8 mouse cellular contexts compared by ENCODE assay signal in genomic region chr7:24886308-24886633, GRCm38 (mm10). TPM values are rescaled to one million over a fixed set of nuclear protein-coding genes. Genes with fewer than 3 reads are reported as not detected.
DNase-seq lines count a peak whose midpoint lies in the region; ATAC-seq and TF ChIP-seq lines count a peak whose summit lies in the region.

No protein-coding gene starts in this region.

- ATAC-seq in forebrain, embryonic 11.5 days (replicated peaks; ENCODE audit: low FRiP score): no peak
- ATAC-seq in kidney, embryonic 14.5 days (ENCODE audit: low FRiP score, low TSS enrichment): no peak
- ATAC-seq in midbrain, embryonic 15.5 days (replicated peaks): no peak
- ATAC-seq in inflammation-experienced regulatory T-cells, adult 6 months: no peak

- H3K79me2 ChIP-seq in liver, adult 2 months (ENCODE audit: control insufficient read depth, insufficient read depth, low read length): peaks cover 9% of the 10 kb centered on the region; the same call in 1 of the 2 replicates

- peaks cover 13% of the 10 kb centered on the region for H3K4me1 ChIP-seq in liver, adult 2 months (ENCODE audit: control insufficient read depth, insufficient read depth, low read length)
- peaks cover 14% of the 10 kb centered on the region for H3K4me1 ChIP-seq in forebrain, embryonic 11.5 days (replicated peaks; ENCODE audit: control insufficient read depth, insufficient read depth, low read length)
- H3K4me1 ChIP-seq in kidney, embryonic 14.5 days (ENCODE audit: control insufficient read depth, insufficient read depth, low read length): peaks cover 32% of the 10 kb centered on the region
- peaks cover 23% of the 10 kb centered on the region for H3K4me1 ChIP-seq in midbrain, embryonic 15.5 days

- no peaks in the 10 kb centered on the region for H3K9me3 ChIP-seq in forebrain, embryonic 11.5 days (ENCODE audit: control insufficient read depth, low read length)
- no peaks in the 10 kb centered on the region for H3K9me3 ChIP-seq in kidney, embryonic 14.5 days (ENCODE audit: control insufficient read depth, low read length)
- H3K9me3 ChIP-seq in midbrain, embryonic 15.5 days: no peaks in the 10 kb centered on the region

- DNase-seq in liver, adult 2 months (ENCODE audit: extremely low read depth, low read depth, low spot score): peak; percentile 43
- DNase-seq in liver: no peak
- no peak for DNase-seq in forebrain, embryonic 11.5 days (ENCODE audit: low spot score)
- DNase-seq in gastrocnemius, postnatal 10 days: no peak
- no peak for DNase-seq in left cerebral cortex, adult 8-10 months (ENCODE audit: low spot score in 2 of 2)

- no peak for TF ChIP-seq CTCF in liver, adult 2 months (IDR thresholded peaks at IDR 0.05; ENCODE audit: low read depth, low read length)

- no peak for TF ChIP-seq POLR2A in liver, adult 2 months (IDR thresholded peaks at IDR 0.05; ENCODE audit: extremely low read depth, insufficient read depth, low read length)

- H3K9ac ChIP-seq in liver, adult 2 months (ENCODE audit: low read depth, low read length): peak overlapping the region; percentile 16
- peak overlapping the region; percentile 100 for H3K9ac ChIP-seq in forebrain, embryonic 11.5 days (ENCODE audit: low read length)
- peak overlapping the region; percentile 100 for H3K9ac ChIP-seq in kidney, embryonic 14.5 days (ENCODE audit: low read depth, low read length)
- 0 out of 2 replicates have a peak overlapping the region, but pooled peaks have one; percentile 99 for H3K9ac ChIP-seq in midbrain, embryonic 15.5 days

- 11% methylated on average over 4 of the region's 4 CpGs for WGBS in liver, adult 2 months
- 79% methylated on average over 4 of the region's 4 CpGs for WGBS in forebrain, embryonic 11.5 days
- 61% methylated on average over 4 of the region's 4 CpGs for WGBS in kidney, embryonic 14.5 days
- 76% methylated on average over 4 of the region's 4 CpGs for WGBS in midbrain, embryonic 15.5 days

- no peaks in the 10 kb centered on the region for H3K27me3 ChIP-seq in liver, adult 2 months (ENCODE audit: control insufficient read depth, insufficient read depth, low read length)
- H3K27me3 ChIP-seq in forebrain, embryonic 11.5 days (ENCODE audit: control insufficient read depth, insufficient read depth, low read length): no peaks in the 10 kb centered on the region
- no peaks in the 10 kb centered on the region for H3K27me3 ChIP-seq in kidney, embryonic 14.5 days (ENCODE audit: control insufficient read depth, insufficient read depth, low read length)
- no peaks in the 10 kb centered on the region for H3K27me3 ChIP-seq in midbrain, embryonic 15.5 days (replicated peaks)

- H3K27ac ChIP-seq in liver, adult 2 months (replicated peaks; ENCODE audit: insufficient read depth, low read depth, low read length): 0 out of 2 replicates have a peak overlapping the region, but pooled peaks have one; percentile 0
- H3K27ac ChIP-seq in forebrain, embryonic 11.5 days (ENCODE audit: low read depth, low read length): no peak overlapping the region
- peak overlapping the region; percentile 53; the same call in 1 of the 2 replicates for H3K27ac ChIP-seq in kidney, embryonic 14.5 days (ENCODE audit: low read depth, low read length)
- no peak overlapping the region for H3K27ac ChIP-seq in midbrain, embryonic 15.5 days

- H3K36me3 ChIP-seq in liver, adult 2 months (ENCODE audit: control insufficient read depth, insufficient read depth, low read length): peaks cover 32% of the 10 kb centered on the region
- H3K36me3 ChIP-seq in forebrain, embryonic 11.5 days (ENCODE audit: control insufficient read depth, insufficient read depth, low read length): peaks cover 18% of the 10 kb centered on the region; the same call in 1 of the 2 replicates
- peaks cover 57% of the 10 kb centered on the region for H3K36me3 ChIP-seq in kidney, embryonic 14.5 days (ENCODE audit: control insufficient read depth, insufficient read depth, low read length)
- peaks cover 18% of the 10 kb centered on the region for H3K36me3 ChIP-seq in midbrain, embryonic 15.5 days (replicated peaks)

- peak overlapping the region; percentile 60 for H3K4me2 ChIP-seq in forebrain, embryonic 11.5 days (ENCODE audit: low read depth, low read length, severe bottlenecking)
- peak overlapping the region; percentile 65 for H3K4me2 ChIP-seq in kidney, embryonic 14.5 days (replicated peaks; ENCODE audit: low read depth, low read length)
- H3K4me2 ChIP-seq in midbrain, embryonic 15.5 days: peak overlapping the region; percentile 81

- H3K4me3 ChIP-seq in liver, adult 2 months (ENCODE audit: insufficient read depth, low read depth, low read length): no peak overlapping the region
- peak overlapping the region; percentile 98 for H3K4me3 ChIP-seq in forebrain, embryonic 11.5 days (ENCODE audit: low read depth, low read length)
- H3K4me3 ChIP-seq in kidney, embryonic 14.5 days (ENCODE audit: low read length): peak overlapping the region; percentile 90
- H3K4me3 ChIP-seq in midbrain, embryonic 15.5 days: peak overlapping the region; percentile 92

RNA-seq across cellular contexts. Expression of gene Rps19, which starts 2.1 kb away (rescaled TPM):
- 205 and 255 TPM in 2 replicates for total RNA-seq in liver, adult 2 months (2014; rRNA removed)
- 191 and 262 TPM in 2 replicates for polyA plus RNA-seq in liver, adult 2 months (2012; rRNA removed)
- 1,722 and 1,731 TPM in 2 replicates for polyA plus RNA-seq in forebrain, embryonic 11.5 days (2014; fragmentation: Nextera tagmentation; extraction: Ambion mirVana)
- 2,731 and 3,572 TPM in 2 replicates for polyA plus RNA-seq in kidney, embryonic 14.5 days (2014; fragmentation: Nextera tagmentation; extraction: Ambion mirVana)
- 1,081 and 1,108 TPM in 2 replicates for polyA plus RNA-seq in midbrain, embryonic 15.5 days (2015; fragmentation: Nextera tagmentation; extraction: Ambion mirVana)
- total RNA-seq in gastrocnemius, postnatal 10 days (2021): 100 to 1,000 TPM; 680 to 704 TPM
- polyA plus RNA-seq in inflammation-experienced regulatory T-cells, adult 6 months (2017; shearing (Covaris generic)): over 10,000 TPM in 2 of 3 experiments, 1,000 to 10,000 TPM in 1; 7,402 to 12,964 (median 12,716) TPM
- total RNA-seq in left cerebral cortex, adult 8-10 months (2022): 100 to 1,000 TPM; 577 to 601 (median 592) TPM

RNA-seq across cellular contexts. Expression of gene Cd79a, which starts 10.9 kb away (rescaled TPM):
- 0.18 and 0.60 TPM in 2 replicates for total RNA-seq in liver, adult 2 months (2014; rRNA removed)
- 2.0 and 5.7 TPM in 2 replicates for polyA plus RNA-seq in liver, adult 2 months (2012; rRNA removed)
- polyA plus RNA-seq in forebrain, embryonic 11.5 days (2014; fragmentation: Nextera tagmentation; extraction: Ambion mirVana): 0.31 and 0.37 TPM in 2 replicates
- 1.5 and 1.6 TPM in 2 replicates for polyA plus RNA-seq in kidney, embryonic 14.5 days (2014; fragmentation: Nextera tagmentation; extraction: Ambion mirVana)
- 0.42 and 0.49 TPM in 2 replicates for polyA plus RNA-seq in midbrain, embryonic 15.5 days (2015; fragmentation: Nextera tagmentation; extraction: Ambion mirVana)
- 1 to 10 TPM in 1 of 2 experiments, under 1 TPM in 1; 0.21 to 1.6 TPM for total RNA-seq in gastrocnemius, postnatal 10 days (2021)
- 10 to 100 TPM in 2 of 3 experiments, 1 to 10 TPM in 1; 2.2 to 13.5 (median 10.8) TPM for polyA plus RNA-seq in inflammation-experienced regulatory T-cells, adult 6 months (2017; shearing (Covaris generic))
- total RNA-seq in left cerebral cortex, adult 8-10 months (2022): under 1 TPM; 0.33 to 0.74 (median 0.53) TPM

RNA-seq across cellular contexts. Expression of gene Dmrtc2, which starts 16.4 kb away (rescaled TPM):
- total RNA-seq in liver, adult 2 months (2014; rRNA removed): not detected in 2 replicates
- polyA plus RNA-seq in liver, adult 2 months (2012; rRNA removed): not detected in 2 replicates
- polyA plus RNA-seq in forebrain, embryonic 11.5 days (2014; fragmentation: Nextera tagmentation; extraction: Ambion mirVana): not detected in 2 replicates
- polyA plus RNA-seq in kidney, embryonic 14.5 days (2014; fragmentation: Nextera tagmentation; extraction: Ambion mirVana): not detected in 2 replicates
- 0.13 and 0.41 TPM in 2 replicates for polyA plus RNA-seq in midbrain, embryonic 15.5 days (2015; fragmentation: Nextera tagmentation; extraction: Ambion mirVana)
- not detected for total RNA-seq in gastrocnemius, postnatal 10 days (2021)
- not detected for polyA plus RNA-seq in inflammation-experienced regulatory T-cells, adult 6 months (2017; shearing (Covaris generic))
- not detected for total RNA-seq in left cerebral cortex, adult 8-10 months (2022)

RNA-seq across cellular contexts. Expression of gene Arhgef1, which starts 16.4 kb away (rescaled TPM):
- total RNA-seq in liver, adult 2 months (2014; rRNA removed): 8.5 and 15.5 TPM in 2 replicates
- 46.6 and 62.9 TPM in 2 replicates for polyA plus RNA-seq in liver, adult 2 months (2012; rRNA removed)
- polyA plus RNA-seq in forebrain, embryonic 11.5 days (2014; fragmentation: Nextera tagmentation; extraction: Ambion mirVana): 65.7 and 69.5 TPM in 2 replicates
- polyA plus RNA-seq in kidney, embryonic 14.5 days (2014; fragmentation: Nextera tagmentation; extraction: Ambion mirVana): 67.5 and 91.2 TPM in 2 replicates
- polyA plus RNA-seq in midbrain, embryonic 15.5 days (2015; fragmentation: Nextera tagmentation; extraction: Ambion mirVana): 69.9 and 70.0 TPM in 2 replicates
- total RNA-seq in gastrocnemius, postnatal 10 days (2021): 10 to 100 TPM; 40.7 to 64.0 TPM
- 100 to 1,000 TPM; 112 to 198 (median 176) TPM for polyA plus RNA-seq in inflammation-experienced regulatory T-cells, adult 6 months (2017; shearing (Covaris generic))
- total RNA-seq in left cerebral cortex, adult 8-10 months (2022): 10 to 100 TPM; 56.3 to 90.8 (median 74.6) TPM

RNA-seq across cellular contexts. Expression of gene Lypd4, which starts 16.5 kb away (rescaled TPM):
- not detected in 2 replicates for total RNA-seq in liver, adult 2 months (2014; rRNA removed)
- polyA plus RNA-seq in liver, adult 2 months (2012; rRNA removed): not detected in 2 replicates
- not detected in 2 replicates for polyA plus RNA-seq in forebrain, embryonic 11.5 days (2014; fragmentation: Nextera tagmentation; extraction: Ambion mirVana)
- polyA plus RNA-seq in kidney, embryonic 14.5 days (2014; fragmentation: Nextera tagmentation; extraction: Ambion mirVana): not detected in 2 replicates
- polyA plus RNA-seq in midbrain, embryonic 15.5 days (2015; fragmentation: Nextera tagmentation; extraction: Ambion mirVana): 0.13 TPM in 1 of 2 replicates, not detected in the other
- total RNA-seq in gastrocnemius, postnatal 10 days (2021): not detected
- polyA plus RNA-seq in inflammation-experienced regulatory T-cells, adult 6 months (2017; shearing (Covaris generic)): not detected
- total RNA-seq in left cerebral cortex, adult 8-10 months (2022): not detected

Comparison
In these comparisons a context has a peak if more than half of its experiments do, and no peak if none do; other contexts are left out.
1. H3K27ac ChIP-seq: peak in liver, adult 2 months (single experiment) and kidney, embryonic 14.5 days (single experiment); none in forebrain, embryonic 11.5 days (single experiment) and midbrain, embryonic 15.5 days (single experiment).
2. H3K9ac ChIP-seq: peak in every context shown above with its lines; median percentile 100 in forebrain, embryonic 11.5 days; 100 in kidney, embryonic 14.5 days; 99 in midbrain, embryonic 15.5 days; 16 in liver, adult 2 months.
3. Peak in every context shown above with its lines, with median percentiles within 50 percentile points of each other: H3K4me2 ChIP-seq.